Mouse (Mus musculus): ENCODE results near the gene Slc7a11.

Gene Slc7a11

GRCm38 (mm10) chr3:49870786-49871185 is 572.6 kb downstream of the Slc7a11 start:
- in situ Hi-C loops (cut with MboI, MseI), result no loop called here

DNA sequence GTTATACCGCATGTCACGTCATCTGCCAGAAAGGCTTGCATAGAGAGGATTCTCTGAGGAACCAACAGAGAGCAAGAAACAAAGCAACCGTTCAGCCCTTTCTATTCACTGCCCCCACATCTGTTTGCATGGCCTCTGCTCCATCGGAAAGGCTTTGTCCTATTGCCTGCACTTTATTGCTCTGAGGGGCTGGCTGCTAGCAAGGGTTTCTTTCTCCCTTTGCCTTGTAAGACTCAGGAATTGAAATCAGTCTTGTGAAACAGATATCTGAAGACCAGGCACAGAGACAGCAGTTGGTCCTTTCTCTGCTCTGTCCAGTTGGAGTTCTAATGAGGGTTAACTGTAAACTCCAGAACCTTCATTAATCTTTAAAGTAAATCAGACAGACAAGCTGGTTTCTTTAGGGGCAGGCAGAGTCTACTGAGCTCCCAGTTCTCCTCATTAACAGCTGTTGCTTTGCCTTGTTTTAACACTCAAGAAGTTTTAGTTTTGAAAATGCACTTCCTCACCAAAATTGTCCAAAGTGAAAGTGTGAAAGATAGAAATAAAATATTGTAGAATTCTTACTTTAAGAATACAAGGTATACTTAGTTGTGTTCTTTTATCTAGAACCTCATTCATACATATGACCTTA is 575.3 kb downstream of the Slc7a11 start:
- in situ Hi-C loops (cut with MboI, MseI), result no loop called here

DNA sequence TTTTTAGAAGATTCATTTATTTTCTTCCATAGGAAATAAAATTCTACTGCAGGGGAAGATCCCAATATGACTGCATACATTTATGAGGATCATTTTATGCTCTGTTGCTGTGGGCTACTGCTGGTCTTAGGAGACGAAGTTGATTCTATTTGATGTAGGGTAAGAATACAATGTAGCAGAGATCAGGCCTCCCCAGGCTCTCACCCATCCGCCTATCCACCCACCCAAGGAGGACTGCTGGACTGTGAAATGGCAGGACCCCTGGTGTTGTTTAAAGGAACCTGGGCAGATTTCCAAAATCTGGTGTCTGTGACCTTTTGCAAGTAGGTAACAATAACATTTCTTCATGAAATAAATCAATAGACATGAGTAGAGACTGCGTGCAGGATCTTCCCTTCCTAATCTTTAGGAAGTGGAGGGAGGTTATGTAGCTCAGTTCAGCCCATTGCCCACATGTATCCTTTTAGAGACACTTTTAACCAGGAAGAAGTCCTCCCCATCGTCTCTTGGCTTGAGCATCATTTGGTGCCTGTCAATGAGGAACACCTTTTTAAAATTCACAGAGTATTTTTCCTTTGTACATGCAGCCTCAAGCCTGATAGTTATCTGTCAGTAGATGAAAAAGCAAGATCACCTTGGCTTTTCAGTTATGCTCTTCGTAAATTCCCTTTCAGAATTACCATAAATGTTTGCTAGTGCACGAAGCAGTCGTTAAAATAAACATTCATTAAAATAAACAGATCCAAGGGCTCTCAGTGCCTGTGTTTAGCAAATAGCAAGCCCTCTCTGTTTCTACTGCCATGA is 576.1 kb downstream of the Slc7a11 start:
- in situ Hi-C loops (cut with MboI, MseI), result no loop called here

GRCm38 (mm10) chr3:49866061-49866515 is 577.3 kb downstream of the Slc7a11 start:
- in situ Hi-C loops (cut with MboI, MseI), result no loop called here

DNA sequence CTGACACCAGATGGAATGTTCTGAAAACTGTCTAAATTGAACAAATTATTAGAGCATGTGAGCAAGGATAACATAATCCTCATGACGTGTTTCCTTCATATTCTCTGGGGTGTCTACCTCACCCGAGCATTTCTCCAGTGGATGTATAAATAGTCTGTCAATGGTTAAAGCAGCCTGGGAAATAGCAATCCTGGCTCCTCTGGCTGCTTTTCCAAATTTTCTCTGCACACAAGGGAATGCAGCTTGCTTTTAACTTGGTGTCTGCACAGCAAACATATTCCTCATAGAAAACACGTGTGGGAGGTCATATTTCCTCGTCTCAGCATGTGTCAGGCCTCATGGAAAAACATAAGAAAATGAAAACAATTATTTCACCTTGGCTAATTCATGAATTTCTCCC is 586.6 kb downstream of the Slc7a11 start:
- in situ Hi-C loops (cut with MboI, MseI), result loop anchor here (10.0 kb wide), 1 partner anchor 1178 kb away; no protein-coding TSS in a partner anchor

GRCm38 (mm10) chr3:49854277-49854676 is 589.1 kb downstream of the Slc7a11 start:
- in situ Hi-C loops (cut with MboI, MseI), result loop anchor here (10.0 kb wide), 1 partner anchor 1181 kb away; no protein-coding TSS in a partner anchor

DNA sequence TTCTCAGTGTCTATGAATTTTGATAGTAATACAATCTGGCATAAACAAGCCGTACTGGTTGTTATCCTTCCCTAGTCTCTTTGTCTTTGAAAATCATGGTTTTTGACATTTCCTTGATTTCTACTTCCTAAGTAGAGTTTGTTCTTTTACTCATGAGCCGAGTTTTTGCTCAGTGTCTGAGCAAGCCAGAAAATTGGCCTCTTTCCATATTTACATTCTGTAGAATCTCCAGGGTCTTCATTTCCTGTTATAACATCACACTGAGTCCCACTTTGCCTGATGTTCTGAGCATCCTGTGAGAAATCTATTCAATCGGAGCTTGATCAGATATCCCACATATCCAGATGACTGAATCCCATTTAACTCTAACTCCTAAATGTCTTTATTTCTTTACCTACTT is 600.4 kb downstream of the Slc7a11 start:
- in situ Hi-C loops (cut with MboI, MseI), result no loop called here
